Mouse (Mus musculus) intestine, embryonic 14.5 days (tissue): ENCODE data around the gene Coq9. TPM values are rescaled to one million over a fixed set of nuclear protein-coding genes. Genes with fewer than 3 reads are reported as not detected.

ENCODE experiments used
- polyA plus RNA-seq: library from polyadenylated mRNA; unstranded; fragments of >200 nt; fragmentation: Nextera tagmentation; extraction: Ambion mirVana; gene quantifications from 2 replicates; pipeline ENCODE4 v1.2.1, GENCODE M21; 2014

The Coq9 gene
- polyA plus RNA-seq, 1 experiment from 2014 or later = 83.4 TPM

Other genes starting within 250 kb of the Coq9 start
- gene Rspry1, start 236.4 kb upstream of the Coq9 start, polyA plus RNA-seq = 27.9 and 33.0 TPM in 2 replicates
- 55.6 and 64.2 TPM in 2 replicates for gene Fam192a, start 236.3 kb upstream of the Coq9 start, polyA plus RNA-seq
- gene Arl2bp, start 171.7 kb upstream of the Coq9 start, polyA plus RNA-seq = 53.5 and 61.0 TPM in 2 replicates
- gene Pllp, start 142.0 kb upstream of the Coq9 start, polyA plus RNA-seq = 41.0 and 45.1 TPM in 2 replicates
- not detected in 2 replicates for gene Ccl22, start 92.7 kb upstream of the Coq9 start, polyA plus RNA-seq
- gene Cx3cl1, start 66.3 kb upstream of the Coq9 start, polyA plus RNA-seq = 7.2 and 10.8 TPM in 2 replicates
- gene Ccl17, start 27.9 kb upstream of the Coq9 start, polyA plus RNA-seq = not detected in 2 replicates
- gene Ciapin1, start within 50 bp of the Coq9 start, polyA plus RNA-seq = 94.9 and 102 TPM in 2 replicates
- 160 and 171 TPM in 2 replicates for gene Polr2c, start 19.1 kb downstream of the Coq9 start, polyA plus RNA-seq
- gene Dok4, start 38.0 kb downstream of the Coq9 start, polyA plus RNA-seq = 24.1 and 27.7 TPM in 2 replicates
- gene Ccdc102a, start 79.8 kb downstream of the Coq9 start, polyA plus RNA-seq = 27.5 and 28.2 TPM in 2 replicates
- gene Adgrg5, start 85.4 kb downstream of the Coq9 start, polyA plus RNA-seq = 1.4 and 2.0 TPM in 2 replicates
- 23.6 and 26.5 TPM in 2 replicates for gene Adgrg1, start 136.4 kb downstream of the Coq9 start, polyA plus RNA-seq
- gene Adgrg3, start 179.4 kb downstream of the Coq9 start, polyA plus RNA-seq = 3.2 and 3.6 TPM in 2 replicates
- not detected in 2 replicates for gene Drc7, start 216.8 kb downstream of the Coq9 start, polyA plus RNA-seq
- gene Katnb1, start 242.9 kb downstream of the Coq9 start, polyA plus RNA-seq = 18.5 and 20.5 TPM in 2 replicates